Mouse (Mus musculus) liver, adult 2 months (tissue): ENCODE data around the gene Tmc5.
A peak's percentile ranks its signal among the peaks of the same experiment; 100 is the strongest.

ENCODE experiments used
- CTCF ChIP-seq: fragments of 200-500 bp; IDR thresholded peaks from 2 replicates; pipeline ENCODE4 v1.5.1; 2011; ENCODE audit warnings: low read depth, low read length, control low read depth
- POLR2A ChIP-seq: fragments of 200-500 bp; IDR thresholded peaks from 2 replicates; pipeline ENCODE4 v1.6.1; 2011; ENCODE audit warnings: low read length, control low read depth; ENCODE audit not compliant: insufficient read depth; ENCODE audit errors: extremely low read depth

GRCm38 (mm10) chr7:118585856-118586255 is 11.2 kb upstream of the Tmc5 start:
- TF ChIP-seq CTCF, result 0 out of 2 replicates have a peak, but pooled peaks have one; percentile 3
- no peak for TF ChIP-seq POLR2A
